Mouse (Mus musculus): ENCODE data around the gene Mndal. TPM values are rescaled to one million over a fixed set of nuclear protein-coding genes. Genes with fewer than 3 reads are reported as not detected.

Gene Mndal
- total and polyA plus RNA-seq, 3 experiments: 0.44 to 15.1 (median 9.9) TPM

Other genes with a start within 250 kb of the Mndal start
- gene Ifi207, start 200.7 kb downstream of the Mndal start, total RNA-seq (2021): 1 to 10 TPM; 4.7 to 6.7 TPM
- 1.8 and 2.5 TPM in 2 replicates for gene Ifi207, start 200.7 kb downstream of the Mndal start, polyA plus RNA-seq (2012; rRNA removed)
- gene Ifi204, start 175.5 kb downstream of the Mndal start, total RNA-seq (2021): 1 to 10 TPM; 5.5 to 5.7 TPM
- gene Ifi204, start 175.5 kb downstream of the Mndal start, polyA plus RNA-seq (2012; rRNA removed): 0.50 and 0.63 TPM in 2 replicates
- gene Ifi211, start 29.4 kb downstream of the Mndal start, total RNA-seq (2021): 1 to 10 TPM; 2.2 to 3.4 TPM
- gene Ifi211, start 29.4 kb downstream of the Mndal start, polyA plus RNA-seq (2012; rRNA removed): 0.13 and 0.22 TPM in 2 replicates
- 10 to 100 TPM in 1 of 2 experiments, 1 to 10 TPM in 1; 9.5 to 12.3 TPM for gene Ifi203, start 181 bp upstream of the Mndal start, total RNA-seq (2021)
- gene Ifi203, start 181 bp upstream of the Mndal start, polyA plus RNA-seq (2012; rRNA removed): 2.8 and 3.3 TPM in 2 replicates
- not detected for gene Ifi202b, start 40.3 kb upstream of the Mndal start, total RNA-seq (2021)
- not detected in 2 replicates for gene Ifi202b, start 40.3 kb upstream of the Mndal start, polyA plus RNA-seq (2012; rRNA removed)
- gene Ifi205, start 89.3 kb upstream of the Mndal start, total RNA-seq (2021): 1 to 10 TPM; 6.7 to 8.6 TPM
- gene Ifi205, start 89.3 kb upstream of the Mndal start, polyA plus RNA-seq (2012; rRNA removed): 0.02 TPM in 1 of 2 replicates, not detected in the other
- not detected for gene Olfr433, start 98.2 kb upstream of the Mndal start, total RNA-seq (2021)
- 0.13 TPM in 1 of 2 replicates, not detected in the other for gene Olfr433, start 98.2 kb upstream of the Mndal start, polyA plus RNA-seq (2012; rRNA removed)
- gene Olfr432, start 106.7 kb upstream of the Mndal start, total RNA-seq (2021): not detected
- gene Olfr432, start 106.7 kb upstream of the Mndal start, polyA plus RNA-seq (2012; rRNA removed): 0.15 TPM in 1 of 2 replicates, not detected in the other
- gene Olfr430, start 124.1 kb upstream of the Mndal start, total RNA-seq (2021): not detected
- gene Olfr430, start 124.1 kb upstream of the Mndal start, polyA plus RNA-seq (2012; rRNA removed): not detected in 2 replicates
- gene Olfr429, start 141.8 kb upstream of the Mndal start, total RNA-seq (2021): not detected
- not detected in 2 replicates for gene Olfr429, start 141.8 kb upstream of the Mndal start, polyA plus RNA-seq (2012; rRNA removed)
- gene Olfr427, start 154.4 kb upstream of the Mndal start, total RNA-seq (2021): not detected
- gene Olfr427, start 154.4 kb upstream of the Mndal start, polyA plus RNA-seq (2012; rRNA removed): not detected in 2 replicates
- gene Olfr231, start 178.7 kb upstream of the Mndal start, total RNA-seq (2021): not detected
- gene Olfr231, start 178.7 kb upstream of the Mndal start, polyA plus RNA-seq (2012; rRNA removed): not detected in 2 replicates
- not detected for gene Olfr424, start 189.0 kb upstream of the Mndal start, total RNA-seq (2021)
- not detected in 2 replicates for gene Olfr424, start 189.0 kb upstream of the Mndal start, polyA plus RNA-seq (2012; rRNA removed)
- not detected for gene Olfr420, start 213.1 kb upstream of the Mndal start, total RNA-seq (2021)
- gene Olfr420, start 213.1 kb upstream of the Mndal start, polyA plus RNA-seq (2012; rRNA removed): not detected in 2 replicates
- gene Spta1, start 230.3 kb upstream of the Mndal start, total RNA-seq (2021): under 1 TPM; 0.46 to 0.52 TPM
- gene Spta1, start 230.3 kb upstream of the Mndal start, polyA plus RNA-seq (2012; rRNA removed): 0.02 TPM in 1 of 2 replicates, not detected in the other